Mouse (Mus musculus) CH12.LX (cell line): Measurements from ENCODE around the gene 1110032A03Rik.

Experiments
- CHD2 ChIP-seq: IDR thresholded peaks from 2 replicates; pipeline ENCODE4 v1.6.1; 2011; ENCODE audit warnings: low read length, improper control_type of control experiment
- CTCF ChIP-seq, 2 experiments: IDR thresholded peaks in 1 of 2; conservative IDR thresholded peaks in 1 of 2; 2 replicates each; pipeline ENCODE4 v1.5.1; 2011 to 2012; ENCODE audit warnings: low read depth in 2 of 2, low read length in 2 of 2, improper control_type of control experiment in 1 of 2, inconsistent platforms in 1 of 2, mild to moderate bottlenecking in 1 of 2, moderate library complexity in 1 of 2
- EP300 ChIP-seq: IDR thresholded peaks from 2 replicates; pipeline ENCODE4 v1.6.1; 2011; ENCODE audit warnings: low read length, improper control_type of control experiment
- GABPA ChIP-seq: IDR thresholded peaks from 2 replicates; pipeline ENCODE4 v1.6.1; 2012; ENCODE audit warnings: low read depth, low read length, improper control_type of control experiment, inconsistent platforms; ENCODE audit not compliant: insufficient replicate concordance
- HCFC1 ChIP-seq: IDR thresholded peaks from 2 replicates; pipeline ENCODE4 v1.6.1; 2012; ENCODE audit warnings: low read depth, mild to moderate bottlenecking, inconsistent platforms, low read length, improper control_type of control experiment
- MAFK ChIP-seq: IDR thresholded peaks from 2 replicates; pipeline ENCODE4 v1.6.1; 2011; ENCODE audit warnings: low read length, improper control_type of control experiment; ENCODE audit not compliant: insufficient replicate concordance
- MAX ChIP-seq: IDR thresholded peaks from 2 replicates; pipeline ENCODE4 v1.6.1; 2011; ENCODE audit warnings: low read length, improper control_type of control experiment
- NRF1 ChIP-seq: IDR thresholded peaks from 2 replicates; pipeline ENCODE4 v1.6.1; 2014; ENCODE audit warnings: low read depth, mild to moderate bottlenecking, inconsistent platforms, low read length, improper control_type of control experiment, moderate library complexity
- POLR2A ChIP-seq: IDR thresholded peaks from 2 replicates; pipeline ENCODE4 v1.6.1; 2011; ENCODE audit warnings: low read depth, mild to moderate bottlenecking, improper control_type of control experiment, low read length
- POLR2AphosphoS2 ChIP-seq: IDR thresholded peaks from 2 replicates; pipeline ENCODE4 v1.6.1; 2011; ENCODE audit warnings: low read depth, low read length, improper control_type of control experiment
- UBTF ChIP-seq: IDR thresholded peaks from 2 replicates; pipeline ENCODE4 v1.6.1; 2012; ENCODE audit warnings: low read depth, mild to moderate bottlenecking, inconsistent platforms, low read length, improper control_type of control experiment, moderate library complexity
- USF1 ChIP-seq: IDR thresholded peaks from 2 replicates; pipeline ENCODE4 v1.6.1; 2014; ENCODE audit warnings: low read depth, mild to moderate bottlenecking, inconsistent platforms, low read length, improper control_type of control experiment
- ZMIZ1 ChIP-seq: IDR thresholded peaks from 2 replicates; pipeline ENCODE4 v1.6.1; 2012; ENCODE audit warnings: low read depth, mild to moderate bottlenecking, inconsistent platforms, low read length, improper control_type of control experiment

DNA sequence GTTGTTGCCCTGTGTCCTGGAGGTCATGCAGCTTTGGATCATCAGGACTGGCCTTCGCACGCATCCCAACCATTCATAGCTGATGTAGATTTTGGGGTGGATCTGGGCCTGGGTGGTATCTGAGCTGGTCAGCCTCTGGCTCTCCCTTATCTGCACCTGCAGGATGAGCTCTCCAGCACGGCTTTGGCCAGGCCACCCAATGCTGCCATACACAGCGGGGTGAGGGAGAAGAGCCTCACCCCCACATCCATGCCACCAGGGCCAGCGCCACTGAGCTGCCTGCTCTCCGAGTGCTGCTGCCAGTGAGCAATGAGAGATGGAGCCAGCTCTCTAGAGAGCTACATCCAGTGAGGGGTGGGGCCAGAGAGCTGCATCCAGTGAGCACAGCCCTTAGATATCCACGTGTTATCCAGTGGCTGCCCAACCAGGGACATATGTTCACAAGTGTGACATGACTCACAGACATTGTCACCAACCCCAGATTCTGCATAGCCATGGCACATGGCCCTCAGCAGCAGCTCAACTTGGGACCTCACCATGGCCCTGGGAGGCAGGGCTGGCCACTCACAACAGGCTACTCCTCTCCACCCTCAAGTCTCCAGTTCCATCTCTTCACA lies 27.8 kb upstream of the 1110032A03Rik start:
- TF ChIP-seq HCFC1 = no peak
- no peak for TF ChIP-seq CTCF (conservative IDR thresholded peaks at IDR 0.05 in 1 of 2, IDR thresholded peaks at IDR 0.05 in 1 of 2; ENCODE audit: low read depth in 2 of 2, low read length in 2 of 2)
- no peak for TF ChIP-seq MAX
- no peak for TF ChIP-seq GABPA
- TF ChIP-seq MAFK = no peak
- TF ChIP-seq CHD2 = no peak
- no peak for TF ChIP-seq ZMIZ1
- TF ChIP-seq POLR2AphosphoS2 = no peak
- TF ChIP-seq USF1 = no peak
- TF ChIP-seq EP300 = no peak
- TF ChIP-seq POLR2A = no peak
- TF ChIP-seq UBTF = no peak
- TF ChIP-seq NRF1 = no peak
